Mouse (Mus musculus) midbrain, postnatal 0 days (tissue): ENCODE data around the gene Socs3. TPM values are rescaled to one million over a fixed set of nuclear protein-coding genes. Genes with fewer than 3 reads are reported as not detected.
A peak's percentile ranks its signal among the peaks of the same experiment; 100 is the strongest.

Experiments
- ATAC-seq: fragments of 200-750 bp; cut with Nextera tagmentation; 2 replicates; pipeline ENCODE4 v1.8.0; 2017; ENCODE audit warnings: moderate number of reproducible peaks, mild to moderate bottlenecking, moderate TSS enrichment, moderate library complexity; ENCODE audit not compliant: low FRiP score
- DNase-seq: peaks from one replicate; pipeline ENCODE4 v3.0.0-alpha.2; 2015; ENCODE audit warnings: low spot score
- H3K27ac ChIP-seq: fragments of 300-500 bp; sonication (generic); 2 replicates; pipeline ENCODE4 v1.5.1; 2014; ENCODE audit warnings: low read depth, mild to moderate bottlenecking, low read length, mixed read lengths
- H3K27me3 ChIP-seq: fragments of 300-500 bp; sonication (generic); 2 replicates; pipeline ENCODE4 v1.6.1; 2014; ENCODE audit warnings: low read length, control low read depth, mixed read lengths; ENCODE audit not compliant: insufficient read depth
- H3K36me3 ChIP-seq: fragments of 300-500 bp; sonication (generic); 2 replicates; pipeline ENCODE4 v1.6.1; 2014; ENCODE audit warnings: low read length, control low read depth, mixed read lengths; ENCODE audit not compliant: insufficient read depth
- H3K4me1 ChIP-seq: fragments of 300-500 bp; sonication (generic); 2 replicates; pipeline ENCODE4 v1.6.1; 2014; ENCODE audit warnings: mild to moderate bottlenecking, control low read depth, antibody characterized with exemption, low read length, mixed read lengths; ENCODE audit not compliant: insufficient read depth
- H3K4me2 ChIP-seq: fragments of 300-500 bp; sonication (generic); 2 replicates; pipeline ENCODE4 v1.6.1; 2014; ENCODE audit warnings: low read depth, mild to moderate bottlenecking, low read length, mixed read lengths; ENCODE audit not compliant: poor library complexity, severe bottlenecking
- H3K4me3 ChIP-seq: fragments of 300-500 bp; sonication (generic); 2 replicates; pipeline ENCODE4 v1.5.1; 2014; ENCODE audit warnings: low read depth, mild to moderate bottlenecking, low read length, moderate library complexity
- H3K9ac ChIP-seq: fragments of 300-500 bp; sonication (generic); replicated peaks from 2 replicates; pipeline ENCODE4 v1.6.1; 2014; ENCODE audit warnings: mild to moderate bottlenecking, low read length, moderate library complexity, mixed read lengths; ENCODE audit not compliant: poor library complexity, severe bottlenecking
- H3K9me3 ChIP-seq: fragments of 300-500 bp; sonication (generic); 2 replicates; pipeline ENCODE4 v1.6.1; 2016; ENCODE audit warnings: low read length, control low read depth
- CTCF ChIP-seq: IDR thresholded peaks from 2 replicates; pipeline ENCODE4 v1.5.1; 2016; ENCODE audit warnings: antibody characterized with exemption, mild to moderate bottlenecking
- WGBS: fragments of 180-500 bp; shearing (Covaris S2); extraction: QIAGEN DNeasy Blood & Tissue Kit; methylation state at CpG from one replicate; pipeline ENCODE4 v1.1.7; 2014; 5-methylcytosine and 5-hydroxymethylcytosine counted together
- polyA plus RNA-seq: library from polyadenylated mRNA; unstranded; fragments of >200 nt; fragmentation: Nextera tagmentation; extraction: Ambion mirVana; gene quantifications from 2 replicates; pipeline ENCODE4 v1.2.1, GENCODE M21; 2015
- total RNA-seq: library from RNA; depleted of rRNA; stranded (reverse); fragments of >200 nt; gene quantifications from 2 replicates; pipeline ENCODE4 v1.2.3, GENCODE M21; 2014

The Socs3 gene
- total and polyA plus RNA-seq, 2 experiments from 2014 or later = 4.9 to 8.5 TPM

DNA sequence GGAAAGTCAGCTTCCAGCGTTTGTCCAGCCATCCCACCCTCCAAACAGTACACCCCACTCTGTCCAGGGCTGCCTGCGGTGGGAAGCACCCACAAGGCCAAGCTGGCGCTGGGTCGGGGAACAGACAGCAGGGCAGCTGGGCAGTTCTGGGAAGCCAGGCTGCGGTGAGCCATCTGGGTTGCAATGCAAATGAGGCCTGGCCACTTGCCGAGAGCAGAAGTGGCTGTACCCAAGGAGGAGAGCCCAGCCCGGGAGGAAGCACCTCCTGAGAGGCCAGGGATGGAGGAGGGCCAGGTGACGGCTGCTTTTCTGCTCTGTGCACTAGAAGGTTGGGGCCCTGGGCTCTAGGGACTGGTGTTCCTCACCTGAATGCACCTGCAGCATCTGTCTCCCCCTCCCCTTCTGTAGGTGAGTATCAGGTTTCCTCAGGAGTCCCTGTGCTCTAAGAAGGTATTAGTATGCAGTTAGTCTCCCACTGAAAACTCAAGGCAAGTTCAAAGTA, 6.3 kb upstream of the Socs3 start:
- no peak overlapping the region for H3K4me3 ChIP-seq
- no peaks in the 10 kb centered on the region for H3K36me3 ChIP-seq
- H3K27me3 ChIP-seq = no peaks in the 10 kb centered on the region
- no peaks in the 10 kb centered on the region for H3K9me3 ChIP-seq
- no peak overlapping the region for H3K9ac ChIP-seq
- no peak overlapping the region for H3K4me2 ChIP-seq
- no peak overlapping the region for H3K27ac ChIP-seq
- TF ChIP-seq CTCF = no peak
- WGBS = 10% methylated on average over 8 of the region's 8 CpGs
- DNase-seq (peak; percentile 79), ATAC-seq (no peak)
- no peaks in the 10 kb centered on the region for H3K4me1 ChIP-seq

DNA sequence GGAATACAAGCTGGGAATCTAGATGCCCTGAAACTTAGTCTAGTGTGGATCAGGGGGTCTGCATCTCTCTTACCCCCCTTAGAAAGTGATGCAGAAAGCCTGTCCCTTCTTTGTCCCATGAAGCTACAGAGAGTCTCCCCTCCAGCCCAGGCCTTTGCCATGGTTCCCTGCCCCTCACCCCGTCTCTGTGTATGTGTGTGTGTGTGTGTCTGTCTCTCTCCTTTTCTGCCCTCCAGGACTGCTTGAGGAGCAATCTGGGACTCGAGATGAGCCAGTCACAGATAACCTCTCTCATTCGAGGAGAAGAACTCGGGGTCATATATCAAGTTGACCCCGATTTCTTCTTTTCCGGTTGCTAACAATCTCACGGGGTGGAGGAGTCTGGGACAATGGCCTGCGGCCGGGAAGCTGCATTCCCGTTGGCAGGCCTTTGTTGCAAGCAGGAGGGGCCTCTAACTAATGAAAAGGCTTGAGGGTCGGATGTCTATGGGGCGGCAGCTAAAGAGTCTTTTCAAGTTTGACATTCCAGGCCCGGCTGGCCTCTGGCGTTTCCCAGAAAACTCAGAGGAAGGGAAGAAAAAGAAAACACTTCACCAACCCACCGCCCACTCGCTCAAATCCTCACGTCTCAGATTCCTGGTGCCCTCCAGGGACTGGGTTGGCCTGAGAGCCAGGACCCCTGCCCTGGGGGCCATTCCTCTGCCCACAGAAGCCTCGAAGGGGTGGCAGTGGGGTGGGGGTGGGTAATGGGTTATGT, 5.5 kb upstream of the Socs3 start:
- no peaks in the 10 kb centered on the region for H3K27me3 ChIP-seq
- DNase-seq (no peak), ATAC-seq (no peak)
- no peak for TF ChIP-seq CTCF
- no peaks in the 10 kb centered on the region for H3K36me3 ChIP-seq
- no peak overlapping the region for H3K9ac ChIP-seq
- no peaks in the 10 kb centered on the region for H3K4me1 ChIP-seq
- H3K9me3 ChIP-seq = no peaks in the 10 kb centered on the region
- H3K4me2 ChIP-seq = no peak overlapping the region
- H3K27ac ChIP-seq = no peak overlapping the region
- H3K4me3 ChIP-seq = no peak overlapping the region
- WGBS = 15% methylated on average over 18 of the region's 18 CpGs

DNA sequence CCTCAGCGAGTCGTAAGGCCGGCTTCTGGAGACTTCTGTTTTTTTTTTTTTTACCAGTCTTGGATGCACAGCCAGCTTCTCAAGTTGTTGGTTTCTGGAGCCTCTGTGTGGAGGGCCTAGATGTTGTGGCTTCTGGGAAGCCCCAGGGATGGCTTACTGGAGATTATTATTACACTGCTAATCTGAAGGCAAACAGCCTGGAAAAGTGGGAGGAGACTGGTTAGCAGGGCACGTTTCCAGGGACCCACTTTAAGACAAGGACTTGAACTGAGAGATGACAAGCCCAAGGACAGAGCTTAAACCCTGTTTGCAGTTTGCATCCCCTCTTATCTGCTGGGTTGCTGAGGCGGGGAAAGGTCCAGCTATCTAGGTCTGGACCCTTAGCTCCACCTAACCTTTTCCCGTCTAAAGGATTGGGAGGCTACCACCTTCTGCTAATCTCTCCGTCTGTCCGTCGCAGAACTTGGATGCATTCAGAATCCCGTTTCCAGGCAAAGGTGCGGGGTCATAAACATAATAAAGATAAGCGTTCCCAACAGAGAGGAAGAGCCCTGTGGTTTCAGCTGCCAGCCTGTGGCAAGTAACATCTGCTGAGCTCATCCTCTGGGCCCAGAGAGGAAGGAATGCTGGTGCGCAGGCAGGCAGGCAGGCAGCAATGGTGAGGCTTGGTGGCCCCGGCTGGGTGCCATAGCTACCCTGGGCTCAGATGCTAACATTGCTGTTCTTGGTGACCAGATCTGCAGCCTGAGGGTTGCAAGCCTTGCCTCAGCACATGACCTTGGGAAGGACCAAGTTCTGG, 4.7 kb upstream of the Socs3 start:
- 30% methylated on average over 14 of the region's 14 CpGs for WGBS
- no peak overlapping the region for H3K4me2 ChIP-seq
- no peak overlapping the region for H3K4me3 ChIP-seq
- ATAC-seq = no peak
- no peak for TF ChIP-seq CTCF
- H3K9me3 ChIP-seq = no peaks in the 10 kb centered on the region
- DNase-seq = no peak
- H3K9ac ChIP-seq = no peak overlapping the region
- no peaks in the 10 kb centered on the region for H3K4me1 ChIP-seq
- H3K27me3 ChIP-seq = no peaks in the 10 kb centered on the region
- no peaks in the 10 kb centered on the region for H3K36me3 ChIP-seq
- H3K27ac ChIP-seq = no peak overlapping the region

DNA sequence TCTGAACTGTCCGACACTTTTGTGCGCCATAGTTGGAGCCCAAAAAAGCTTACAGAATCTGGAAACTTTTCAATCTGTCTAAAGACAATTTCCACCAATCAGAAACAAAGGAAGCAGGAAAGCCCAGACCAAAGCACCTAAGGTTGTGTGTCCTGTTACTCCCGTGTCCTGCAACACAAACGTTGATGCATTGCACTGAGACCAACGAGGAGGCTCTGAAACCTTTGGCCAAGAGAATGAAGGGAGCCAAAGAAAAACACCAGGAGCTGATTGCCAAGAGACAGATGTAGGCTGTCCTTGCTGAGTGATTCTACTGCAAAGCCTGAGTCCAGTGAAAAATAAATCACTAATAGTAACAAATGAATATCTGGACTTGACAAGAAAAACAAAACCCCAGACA, 3.7 kb upstream of the Socs3 start:
- no peak for ATAC-seq
- Histone ChIP-seq H3K36me3 (no peaks in the 10 kb centered on the region), H3K27me3 (no peaks in the 10 kb centered on the region), H3K4me2 (no peak overlapping the region), H3K27ac (no peak overlapping the region), H3K4me1 (no peaks in the 10 kb centered on the region), H3K9me3 (no peaks in the 10 kb centered on the region), H3K9ac (no peak overlapping the region), H3K4me3 (no peak overlapping the region)
- whole genome bisulfite sequencing = 46% methylated on average over 5 of the region's 5 CpGs
- no peak for TF ChIP-seq CTCF
- no peak for DNase-seq

DNA sequence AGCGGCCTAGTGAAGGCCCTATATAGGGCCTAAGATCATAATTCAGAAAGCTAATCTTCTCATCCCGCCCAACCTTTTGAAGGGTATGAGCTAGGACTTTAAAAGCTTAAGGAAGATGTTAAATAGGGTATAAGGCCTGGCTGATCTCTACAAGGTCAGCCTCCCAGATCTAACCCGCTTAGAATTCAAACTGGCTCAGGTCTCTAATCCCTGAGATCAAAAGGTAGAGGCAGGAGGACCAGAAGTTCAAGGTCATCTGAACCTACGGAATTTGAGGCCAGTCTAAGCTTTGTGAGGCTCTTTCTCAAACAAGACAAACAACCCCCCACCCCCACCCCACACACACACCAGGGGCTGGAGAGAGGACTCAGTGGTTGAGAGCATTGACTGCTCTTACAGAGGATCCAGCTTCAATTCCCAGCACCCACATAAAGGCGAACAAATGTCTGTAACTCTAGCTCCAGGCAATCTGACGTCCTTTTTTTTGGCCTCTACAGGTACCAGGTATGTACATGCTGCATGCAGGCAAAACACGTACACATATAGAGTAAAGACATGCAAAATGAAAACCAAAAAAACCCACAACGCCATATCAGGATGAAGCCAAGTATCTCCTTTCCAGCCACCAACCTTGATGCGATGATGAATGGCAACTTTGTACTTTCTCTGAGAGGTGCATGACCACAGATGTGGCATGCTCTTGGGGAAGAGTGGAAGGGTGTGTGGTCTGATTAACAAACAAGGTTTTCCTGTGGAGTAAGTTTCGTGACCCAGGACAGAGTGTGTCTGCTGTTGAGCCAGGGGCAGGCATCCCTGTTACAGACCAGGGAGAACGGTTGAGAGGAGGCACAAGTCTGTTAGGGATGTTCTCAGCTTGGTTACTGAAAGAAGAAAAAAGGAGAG, 3.1 kb upstream of the Socs3 start:
- 63% methylated on average over 11 of the region's 11 CpGs for WGBS
- no peaks in the 10 kb centered on the region for H3K4me1 ChIP-seq
- H3K27me3 ChIP-seq = no peaks in the 10 kb centered on the region
- no peak overlapping the region for H3K9ac ChIP-seq
- TF ChIP-seq CTCF = no peak
- no peak overlapping the region for H3K4me2 ChIP-seq
- no peaks in the 10 kb centered on the region for H3K36me3 ChIP-seq
- H3K4me3 ChIP-seq = no peak overlapping the region
- ATAC-seq (no peak), DNase-seq (no peak)
- H3K27ac ChIP-seq = no peak overlapping the region
- no peaks in the 10 kb centered on the region for H3K9me3 ChIP-seq
